Mouse (Mus musculus) thymus, adult 2 months (tissue): ENCODE results near the gene Mrps27. TPM values are rescaled to one million over a fixed set of nuclear protein-coding genes. Genes with fewer than 3 reads are reported as not detected.

ENCODE experiments used
- DNase-seq: peaks from one replicate; pipeline ENCODE4 v3.0.0; 2021
- H3K27ac ChIP-seq: fragments of 200-500 bp; 2 replicates; pipeline ENCODE4 v1.5.1; 2012; ENCODE audit warnings: low read length, control low read depth; ENCODE audit not compliant: control insufficient read depth, insufficient read depth
- H3K27me3 ChIP-seq: fragments of 200-500 bp; 2 replicates; pipeline ENCODE4 v1.6.1; 2012; ENCODE audit warnings: mild to moderate bottlenecking, low read length, moderate library complexity, mixed read lengths; ENCODE audit not compliant: control insufficient read depth, insufficient read depth
- H3K36me3 ChIP-seq: fragments of 200-500 bp; 2 replicates; pipeline ENCODE4 v1.6.1; 2012; ENCODE audit warnings: mild to moderate bottlenecking, low read length, moderate library complexity; ENCODE audit not compliant: control insufficient read depth, insufficient read depth
- H3K4me1 ChIP-seq: fragments of 200-500 bp; replicated peaks from 2 replicates; pipeline ENCODE4 v1.6.1; 2012; ENCODE audit warnings: low read length; ENCODE audit not compliant: control insufficient read depth, insufficient read depth
- H3K4me3 ChIP-seq: fragments of 200-500 bp; 2 replicates; pipeline ENCODE4 v1.5.1; 2012; ENCODE audit warnings: mild to moderate bottlenecking, low read length, control low read depth, moderate library complexity; ENCODE audit not compliant: control insufficient read depth, insufficient read depth
- CTCF ChIP-seq: fragments of 200-500 bp; IDR thresholded peaks from 2 replicates; pipeline ENCODE4 v1.5.1; 2012; ENCODE audit warnings: mild to moderate bottlenecking, control low read depth, low read length, moderate library complexity, borderline replicate concordance; ENCODE audit not compliant: control insufficient read depth, poor library complexity, insufficient read depth; ENCODE audit errors: extremely low read depth
- POLR2A ChIP-seq: fragments of 200-500 bp; IDR thresholded peaks from 2 replicates; pipeline ENCODE4 v1.6.1; 2012; ENCODE audit warnings: mild to moderate bottlenecking, low read length, control low read depth, moderate library complexity; ENCODE audit not compliant: control insufficient read depth, poor library complexity, insufficient read depth; ENCODE audit errors: extremely low read depth
- WGBS: fragments of 180-500 bp; shearing (Covaris S2); methylation state at CpG from one replicate; pipeline ENCODE4 v1.1.7; 2018; 5-methylcytosine and 5-hydroxymethylcytosine counted together
- polyA plus RNA-seq: library from polyadenylated mRNA; depleted of rRNA; stranded (reverse); fragments of >200 nt; gene quantifications from 2 replicates; pipeline ENCODE4 v1.2.3, GENCODE M21; 2012

The Mrps27 gene
- polyA plus RNA-seq, 1 experiment, result 12.7 TPM

- Histone ChIP-seq H3K4me1 (no peaks in the 10 kb centered on the region; the same call in 1 of the 2 replicates), H3K27ac (no peak overlapping the region), H3K27me3 (no peaks in the 10 kb centered on the region), H3K4me3 (no peak overlapping the region), H3K36me3 (no peaks in the 10 kb centered on the region)
- no peak for DNase-seq
- WGBS, result 86% methylated on average over 6 of the region's 6 CpGs
- TF ChIP-seq CTCF (no peak), POLR2A (no peak)
These were observed 37.8 kb downstream of the Mrps27 start for GRCm38 (mm10) chr13:99382373-99382772.

GRCm38 (mm10) chr13:99384555-99385203, 40.1 kb downstream of the Mrps27 start:
- H3K4me1 ChIP-seq, result no peaks in the 10 kb centered on the region; the same call in 1 of the 2 replicates
- no peaks in the 10 kb centered on the region for H3K27me3 ChIP-seq
- DNase-seq, result no peak
- H3K27ac ChIP-seq, result no peak overlapping the region
- H3K4me3 ChIP-seq, result no peak overlapping the region
- TF ChIP-seq POLR2A (no peak), CTCF (no peak)
- no peaks in the 10 kb centered on the region for H3K36me3 ChIP-seq
- 74% methylated on average over 7 of the region's 7 CpGs for WGBS

- WGBS, result 96% methylated on average over 6 of the region's 6 CpGs
- Histone ChIP-seq H3K4me1 (no peaks in the 10 kb centered on the region; the same call in 1 of the 2 replicates), H3K27me3 (no peaks in the 10 kb centered on the region), H3K4me3 (no peak overlapping the region), H3K36me3 (no peaks in the 10 kb centered on the region), H3K27ac (no peak overlapping the region)
- no peak for DNase-seq
- TF ChIP-seq CTCF, result no peak
- no peak for TF ChIP-seq POLR2A
These were observed 41.3 kb downstream of the Mrps27 start for GRCm38 (mm10) chr13:99385911-99386310.

GRCm38 (mm10) chr13:99386341-99386740, 41.8 kb downstream of the Mrps27 start:
- Histone ChIP-seq H3K36me3 (no peaks in the 10 kb centered on the region), H3K4me1 (no peaks in the 10 kb centered on the region; the same call in 1 of the 2 replicates), H3K27ac (no peak overlapping the region), H3K4me3 (no peak overlapping the region), H3K27me3 (no peaks in the 10 kb centered on the region)
- no peak for TF ChIP-seq CTCF
- no peak for TF ChIP-seq POLR2A
- DNase-seq, result no peak
- 97% methylated on average over 7 of the region's 7 CpGs for WGBS

GRCm38 (mm10) chr13:99387901-99388811, 43.6 kb downstream of the Mrps27 start:
- no peak overlapping the region for H3K4me3 ChIP-seq
- no peaks in the 10 kb centered on the region for H3K27me3 ChIP-seq
- no peaks in the 10 kb centered on the region for H3K36me3 ChIP-seq
- H3K4me1 ChIP-seq, result no peaks in the 10 kb centered on the region; the same call in 1 of the 2 replicates
- DNase-seq, result no peak
- TF ChIP-seq POLR2A (no peak), CTCF (no peak)
- 71% methylated on average over 7 of the region's 7 CpGs for WGBS
- H3K27ac ChIP-seq, result no peak overlapping the region

GRCm38 (mm10) chr13:99391417-99391816, 46.8 kb downstream of the Mrps27 start:
- H3K4me1 ChIP-seq, result peaks cover 4% of the 10 kb centered on the region; the same call in 1 of the 2 replicates
- no peak overlapping the region for H3K4me3 ChIP-seq
- H3K27me3 ChIP-seq, result no peaks in the 10 kb centered on the region
- H3K27ac ChIP-seq, result no peak overlapping the region
- 93% methylated on average over 3 of the region's 3 CpGs for WGBS
- TF ChIP-seq CTCF, result no peak
- TF ChIP-seq POLR2A, result no peak
- no peaks in the 10 kb centered on the region for H3K36me3 ChIP-seq
- no peak for DNase-seq

- Histone ChIP-seq H3K4me3 (no peak overlapping the region), H3K27me3 (no peaks in the 10 kb centered on the region), H3K4me1 (peaks cover 12% of the 10 kb centered on the region), H3K36me3 (no peaks in the 10 kb centered on the region), H3K27ac (no peak overlapping the region)
- no peak for TF ChIP-seq POLR2A
- no peak for TF ChIP-seq CTCF
- no peak for DNase-seq
- WGBS, result 93% methylated on average over 3 of the region's 3 CpGs
These were observed 48.5 kb downstream of the Mrps27 start for GRCm38 (mm10) chr13:99393128-99393527.
